Mouse (Mus musculus) intestine, embryonic 14.5 days (tissue): ENCODE data around the gene Plxna4. TPM values are rescaled to one million over a fixed set of nuclear protein-coding genes. Genes with fewer than 3 reads are reported as not detected.

ENCODE experiments used
- ATAC-seq: fragments of 200-750 bp; cut with Nextera tagmentation; replicated peaks from 2 replicates; pipeline ENCODE4 v1.8.0; 2017; ENCODE audit warnings: low read depth, moderate number of reproducible peaks, moderate TSS enrichment, moderate library complexity; ENCODE audit not compliant: low FRiP score, low TSS enrichment
- DNase-seq: peaks from one replicate; pipeline ENCODE4 v3.0.0-alpha.2; 2018; ENCODE audit warnings: low spot score
- H3K27ac ChIP-seq: fragments of 300-500 bp; sonication (generic); 2 replicates; pipeline ENCODE4 v1.5.1; 2014; ENCODE audit warnings: low read depth, mild to moderate bottlenecking, control low read depth
- H3K27me3 ChIP-seq: fragments of 300-500 bp; sonication (generic); replicated peaks from 2 replicates; pipeline ENCODE4 v1.6.1; 2014; ENCODE audit warnings: low read length, control low read depth; ENCODE audit not compliant: control insufficient read depth, insufficient read depth
- H3K36me3 ChIP-seq: fragments of 300-500 bp; sonication (generic); 2 replicates; pipeline ENCODE4 v1.6.1; 2014; ENCODE audit warnings: low read length, control low read depth; ENCODE audit not compliant: control insufficient read depth, insufficient read depth
- H3K4me1 ChIP-seq: fragments of 300-500 bp; sonication (generic); replicated peaks from 2 replicates; pipeline ENCODE4 v1.6.1; 2014; ENCODE audit warnings: low read length, control low read depth, mixed read lengths; ENCODE audit not compliant: control insufficient read depth, insufficient read depth
- H3K4me2 ChIP-seq: fragments of 300-500 bp; sonication (generic); 2 replicates; pipeline ENCODE4 v1.6.1; 2014; ENCODE audit warnings: low read length
- H3K4me3 ChIP-seq: fragments of 300-500 bp; sonication (generic); 2 replicates; pipeline ENCODE4 v1.5.1; 2014; ENCODE audit warnings: low read depth, low read length, control low read depth, mixed read lengths
- H3K9ac ChIP-seq: fragments of 300-500 bp; sonication (generic); 2 replicates; pipeline ENCODE4 v1.6.1; 2014; ENCODE audit warnings: mild to moderate bottlenecking, low read length
- H3K9me3 ChIP-seq: fragments of 300-500 bp; sonication (generic); 2 replicates; pipeline ENCODE4 v1.6.1; 2016; ENCODE audit warnings: low read length, control low read depth; ENCODE audit not compliant: control insufficient read depth
- WGBS: fragments of 180-500 bp; shearing (Covaris S2); extraction: QIAGEN DNeasy Blood & Tissue Kit; methylation state at CpG from one replicate; pipeline ENCODE4 v1.1.7; 2014; 5-methylcytosine and 5-hydroxymethylcytosine counted together
- polyA plus RNA-seq: library from polyadenylated mRNA; unstranded; fragments of >200 nt; fragmentation: Nextera tagmentation; extraction: Ambion mirVana; gene quantifications from 2 replicates; pipeline ENCODE4 v1.2.1, GENCODE M21; 2014

The Plxna4 gene
- polyA plus RNA-seq, 1 experiment from 2014 or later = 4.7 TPM

DNA sequence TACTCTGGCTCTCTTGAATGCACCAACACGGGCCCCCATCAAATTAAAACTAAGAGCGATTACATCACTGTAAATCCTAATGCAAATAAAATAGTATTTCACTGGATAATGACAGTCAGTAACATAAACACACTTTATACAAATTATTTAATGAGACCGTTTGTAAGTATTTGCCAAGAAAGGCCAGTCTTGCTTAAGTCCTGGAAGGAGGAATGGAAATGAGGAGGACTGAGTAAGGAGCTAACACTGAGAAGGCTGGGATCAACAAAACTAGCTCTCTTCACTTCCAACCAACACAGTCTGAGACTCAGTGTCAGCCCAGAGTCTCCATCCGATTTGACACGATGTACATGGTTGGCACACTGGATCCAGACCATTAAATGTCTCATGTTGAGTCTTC is 16.5 kb downstream of the Plxna4 start:
- Histone ChIP-seq H3K9ac (no peak overlapping the region), H3K27me3 (no peaks in the 10 kb centered on the region; the same call in 1 of the 2 replicates), H3K9me3 (no peaks in the 10 kb centered on the region), H3K4me1 (no peaks in the 10 kb centered on the region), H3K36me3 (no peaks in the 10 kb centered on the region), H3K27ac (no peak overlapping the region), H3K4me3 (no peak overlapping the region), H3K4me2 (no peak overlapping the region)
- WGBS = 65% methylated on average over 5 of the region's 5 CpGs
- no peak for ATAC-seq
- DNase-seq = no peak

DNA sequence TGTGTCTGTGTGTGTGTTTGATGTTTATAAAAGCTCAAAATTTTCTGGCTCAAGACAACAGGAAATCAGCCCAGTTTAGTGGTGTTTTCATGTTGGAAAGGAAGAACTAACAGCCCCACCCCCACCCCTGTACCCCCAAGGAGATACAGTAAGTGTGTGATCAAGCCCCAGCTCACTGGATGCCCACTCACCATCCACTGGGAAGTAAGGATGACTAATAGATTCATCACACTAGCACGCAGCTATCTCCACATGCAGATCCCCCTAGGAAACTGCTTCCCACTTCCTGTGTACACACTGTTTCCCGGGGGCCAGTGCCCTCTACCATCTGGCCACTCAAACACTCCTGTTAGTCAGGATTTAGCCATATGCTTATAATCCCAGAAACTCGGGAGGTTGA is 17.5 kb downstream of the Plxna4 start:
- Histone ChIP-seq H3K27ac (no peak overlapping the region), H3K9ac (no peak overlapping the region), H3K4me1 (no peaks in the 10 kb centered on the region), H3K9me3 (no peaks in the 10 kb centered on the region), H3K4me2 (no peak overlapping the region), H3K27me3 (no peaks in the 10 kb centered on the region; the same call in 1 of the 2 replicates), H3K36me3 (no peaks in the 10 kb centered on the region), H3K4me3 (no peak overlapping the region)
- 17% methylated on average over 3 of the region's 3 CpGs for WGBS
- no peak for ATAC-seq
- no peak for DNase-seq

DNA sequence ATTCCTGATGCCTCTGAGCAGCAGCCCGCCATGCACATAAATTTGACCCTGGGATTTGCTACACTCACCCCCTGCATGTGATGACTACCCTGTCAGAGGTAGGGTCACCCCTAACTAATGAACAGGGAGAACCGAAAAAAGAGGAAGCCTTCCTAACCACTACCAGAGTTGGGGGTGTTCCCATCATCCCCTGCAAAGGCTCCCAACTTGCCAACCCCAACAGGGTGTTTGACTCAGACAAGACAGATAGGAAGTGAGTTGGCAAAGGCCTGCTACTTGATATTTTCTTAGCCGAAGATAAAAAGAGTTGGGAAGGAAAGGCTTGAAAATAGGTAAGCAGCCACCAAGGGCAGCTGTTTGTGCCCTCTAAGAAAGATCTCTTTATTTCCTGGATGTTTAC is 18.1 kb downstream of the Plxna4 start:
- no peaks in the 10 kb centered on the region for H3K36me3 ChIP-seq
- WGBS = 78% methylated on average over 3 of the region's 3 CpGs
- no peaks in the 10 kb centered on the region for H3K27me3 ChIP-seq
- H3K4me1 ChIP-seq = no peaks in the 10 kb centered on the region
- DNase-seq (no peak), ATAC-seq (no peak)
- H3K9me3 ChIP-seq = no peaks in the 10 kb centered on the region
- no peak overlapping the region for H3K4me3 ChIP-seq
- no peak overlapping the region for H3K9ac ChIP-seq
- H3K27ac ChIP-seq = no peak overlapping the region
- H3K4me2 ChIP-seq = no peak overlapping the region

DNA sequence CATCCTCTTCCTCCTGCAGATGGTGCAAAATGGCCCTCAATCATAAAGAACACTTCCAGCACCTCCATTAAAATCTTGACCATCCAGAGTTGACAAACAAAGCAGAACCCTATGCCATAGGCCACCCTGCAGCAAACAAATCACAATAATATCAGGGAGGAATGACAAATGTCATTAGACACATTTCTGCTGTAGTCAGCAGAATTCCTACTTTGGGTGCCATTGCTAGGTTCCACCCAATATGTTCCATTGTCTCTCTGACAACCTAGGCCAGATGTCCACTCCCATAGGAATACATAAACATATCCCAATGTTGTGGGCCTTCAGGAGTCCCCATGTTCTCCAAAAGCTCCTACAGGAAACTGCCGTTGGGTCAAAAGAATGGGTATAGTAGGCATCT is 41.1 kb downstream of the Plxna4 start:
- Histone ChIP-seq H3K27me3 (no peaks in the 10 kb centered on the region), H3K4me1 (no peaks in the 10 kb centered on the region), H3K27ac (no peak overlapping the region), H3K4me2 (no peak overlapping the region), H3K4me3 (no peak overlapping the region), H3K9me3 (no peaks in the 10 kb centered on the region), H3K36me3 (no peaks in the 10 kb centered on the region), H3K9ac (no peak overlapping the region)
- DNase-seq = no peak
- WGBS = 87% methylated on average over 1 of the region's 1 CpGs
- no peak for ATAC-seq

DNA sequence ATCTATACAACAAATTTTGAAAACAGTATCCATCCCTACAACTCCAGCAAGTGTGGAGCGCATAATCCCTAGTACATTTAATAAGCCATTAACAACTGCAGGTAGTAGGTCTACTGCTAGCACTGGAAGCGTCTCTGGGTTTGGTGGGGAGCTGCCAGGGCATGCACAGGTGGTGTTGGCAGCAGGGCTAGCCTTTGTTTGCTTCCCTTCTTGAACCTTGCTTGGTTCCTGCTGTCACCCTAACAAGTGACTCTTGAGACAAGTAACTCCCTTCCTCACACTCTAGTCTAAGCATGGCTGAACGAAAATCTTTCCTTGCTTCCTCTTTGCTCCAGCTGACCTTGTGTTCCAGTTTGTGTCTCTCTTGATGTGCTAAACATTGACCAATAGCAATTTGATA is 44.0 kb downstream of the Plxna4 start:
- Histone ChIP-seq H3K4me2 (no peak overlapping the region), H3K27me3 (no peaks in the 10 kb centered on the region), H3K36me3 (no peaks in the 10 kb centered on the region), H3K9ac (no peak overlapping the region), H3K4me3 (no peak overlapping the region), H3K27ac (no peak overlapping the region), H3K4me1 (no peaks in the 10 kb centered on the region), H3K9me3 (no peaks in the 10 kb centered on the region)
- DNase-seq = no peak
- ATAC-seq = no peak
- 88% methylated on average over 3 of the region's 3 CpGs for WGBS

DNA sequence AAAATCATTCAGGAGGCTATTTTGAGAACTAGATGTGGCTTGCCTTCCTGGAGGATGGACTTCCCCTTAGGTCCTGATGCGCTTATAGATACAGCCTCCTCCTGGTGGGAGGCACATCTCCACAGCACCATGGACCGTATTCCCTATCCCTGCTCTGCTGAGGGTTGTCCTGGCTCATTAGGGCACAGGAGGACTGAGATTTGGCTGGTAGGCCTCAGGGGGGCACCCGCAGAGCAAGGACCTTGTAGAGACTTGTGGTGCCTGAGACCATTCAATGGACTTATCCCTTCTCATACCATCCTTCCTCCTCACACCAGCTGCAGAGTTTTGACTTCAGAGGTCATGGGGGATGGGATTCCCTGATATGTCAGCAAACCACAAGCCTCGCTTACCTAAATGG is 47.8 kb downstream of the Plxna4 start:
- ATAC-seq = no peak
- Histone ChIP-seq H3K9ac (no peak overlapping the region), H3K27me3 (no peaks in the 10 kb centered on the region), H3K36me3 (no peaks in the 10 kb centered on the region), H3K4me3 (no peak overlapping the region), H3K27ac (no peak overlapping the region), H3K4me2 (no peak overlapping the region), H3K4me1 (no peaks in the 10 kb centered on the region), H3K9me3 (no peaks in the 10 kb centered on the region)
- 81% methylated on average over 4 of the region's 4 CpGs for WGBS
- DNase-seq = no peak

DNA sequence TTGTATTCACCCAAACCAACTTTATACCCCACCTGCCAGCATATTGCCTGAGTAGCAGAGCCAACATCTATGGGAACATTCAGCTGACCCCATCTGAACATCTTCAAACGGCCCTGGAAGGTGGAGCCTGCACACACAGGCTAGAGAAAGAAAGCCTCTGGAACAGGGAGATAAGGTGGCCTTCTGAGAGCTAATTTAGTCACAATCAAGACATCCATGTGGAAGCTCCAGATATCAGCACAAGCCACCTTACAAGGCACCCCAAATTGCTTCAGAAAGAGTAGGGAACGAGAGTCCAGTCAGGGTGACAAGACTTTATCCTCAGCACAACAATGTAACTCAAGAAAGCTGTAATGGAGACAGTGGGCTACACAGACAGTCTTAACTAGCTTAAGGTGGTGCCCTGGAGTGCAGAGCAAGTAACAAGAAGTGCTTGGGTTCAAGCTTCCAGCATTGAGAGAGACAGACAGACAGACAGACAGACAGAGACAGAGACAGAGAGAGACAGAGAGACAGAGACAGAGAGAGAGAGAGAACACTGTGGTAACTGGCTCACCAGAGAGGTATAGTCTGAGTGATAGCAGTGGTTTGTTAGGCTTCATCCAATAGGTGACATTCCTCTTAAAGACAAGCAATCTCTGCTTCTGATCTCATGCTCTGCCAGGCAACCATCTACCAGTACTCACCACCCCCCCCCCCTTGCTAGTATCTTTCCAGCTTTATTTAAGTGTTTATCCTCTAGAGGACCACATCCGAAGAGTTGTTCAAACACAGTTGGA is 53.8 kb downstream of the Plxna4 start:
- no peak overlapping the region for H3K27ac ChIP-seq
- DNase-seq (no peak), ATAC-seq (no peak)
- no peaks in the 10 kb centered on the region for H3K4me1 ChIP-seq
- no peaks in the 10 kb centered on the region for H3K36me3 ChIP-seq
- H3K9ac ChIP-seq = no peak overlapping the region
- H3K4me2 ChIP-seq = no peak overlapping the region
- 65% methylated on average over 3 of the region's 3 CpGs for WGBS
- no peak overlapping the region for H3K4me3 ChIP-seq
- H3K27me3 ChIP-seq = no peaks in the 10 kb centered on the region
- no peaks in the 10 kb centered on the region for H3K9me3 ChIP-seq

DNA sequence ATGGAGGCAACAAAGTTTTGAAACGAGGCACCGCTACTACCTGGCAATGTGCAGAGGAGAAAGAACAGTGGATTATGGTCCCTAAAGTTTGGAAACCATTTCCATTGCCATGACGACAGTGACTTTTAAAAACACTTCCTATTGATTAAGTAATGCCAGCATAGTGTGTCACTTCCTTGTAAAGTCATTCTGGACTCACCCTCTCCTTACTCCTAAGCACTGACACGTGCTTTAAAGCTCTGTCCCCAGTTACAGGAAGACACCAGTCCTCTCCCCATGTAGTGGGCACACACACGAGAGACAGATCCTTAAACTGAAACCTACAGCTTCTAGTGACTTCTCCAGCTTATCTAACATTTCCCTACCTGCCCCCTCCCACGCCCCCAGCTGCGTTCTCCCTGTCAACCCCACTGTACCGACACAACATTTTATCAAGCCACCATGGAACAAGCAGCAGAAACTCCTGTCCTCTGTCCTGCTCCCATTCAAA is 59.9 kb downstream of the Plxna4 start:
- DNase-seq (no peak), ATAC-seq (no peak)
- Histone ChIP-seq H3K4me2 (no peak overlapping the region), H3K4me3 (no peak overlapping the region), H3K27ac (no peak overlapping the region), H3K36me3 (no peaks in the 10 kb centered on the region), H3K9ac (no peak overlapping the region), H3K27me3 (no peaks in the 10 kb centered on the region), H3K9me3 (no peaks in the 10 kb centered on the region), H3K4me1 (no peaks in the 10 kb centered on the region)
- WGBS = 77% methylated on average over 8 of the region's 8 CpGs

DNA sequence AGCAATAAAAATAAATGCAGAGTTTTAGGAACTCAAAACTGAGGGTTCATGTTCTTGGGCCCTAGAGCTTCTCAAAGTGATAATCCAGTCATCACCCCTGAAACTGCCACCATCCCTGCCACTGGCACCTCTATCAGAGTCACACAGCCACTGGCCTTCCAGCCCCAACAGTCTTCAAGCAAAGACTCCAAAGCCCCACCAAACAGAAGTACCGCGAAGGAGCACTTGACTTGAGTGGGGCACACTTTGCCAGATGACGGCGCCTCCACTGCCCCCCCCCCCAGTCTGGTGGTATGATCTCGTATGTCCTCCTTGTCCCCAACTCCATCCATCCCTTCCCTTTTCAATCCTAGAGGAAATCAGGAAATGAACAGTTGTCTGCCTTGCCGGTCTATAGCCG is 60.5 kb downstream of the Plxna4 start:
- H3K27me3 ChIP-seq = no peaks in the 10 kb centered on the region
- DNase-seq (no peak), ATAC-seq (no peak)
- H3K27ac ChIP-seq = no peak overlapping the region
- H3K9ac ChIP-seq = no peak overlapping the region
- H3K4me3 ChIP-seq = no peak overlapping the region
- H3K36me3 ChIP-seq = no peaks in the 10 kb centered on the region
- H3K4me2 ChIP-seq = no peak overlapping the region
- no peaks in the 10 kb centered on the region for H3K4me1 ChIP-seq
- H3K9me3 ChIP-seq = no peaks in the 10 kb centered on the region
- WGBS = 82% methylated on average over 7 of the region's 7 CpGs
